Mouse (Mus musculus) thymus, adult 2 months (tissue): ENCODE results near the gene Gm13871. TPM values are rescaled to one million over a fixed set of nuclear protein-coding genes. Genes with fewer than 3 reads are reported as not detected.
"Not testable (repeated sequence)": the region's sequence is repeated elsewhere in the genome, so short reads cannot be mapped to it uniquely, and the experiment has no call there.

ENCODE experiments used
- DNase-seq: peaks from one replicate; pipeline ENCODE4 v3.0.0; 2021
- H3K27ac ChIP-seq: fragments of 200-500 bp; 2 replicates; pipeline ENCODE4 v1.5.1; 2012; ENCODE audit warnings: low read length, control low read depth; ENCODE audit not compliant: control insufficient read depth, insufficient read depth
- H3K27me3 ChIP-seq: fragments of 200-500 bp; 2 replicates; pipeline ENCODE4 v1.6.1; 2012; ENCODE audit warnings: mild to moderate bottlenecking, low read length, moderate library complexity, mixed read lengths; ENCODE audit not compliant: control insufficient read depth, insufficient read depth
- H3K36me3 ChIP-seq: fragments of 200-500 bp; 2 replicates; pipeline ENCODE4 v1.6.1; 2012; ENCODE audit warnings: mild to moderate bottlenecking, low read length, moderate library complexity; ENCODE audit not compliant: control insufficient read depth, insufficient read depth
- H3K4me1 ChIP-seq: fragments of 200-500 bp; replicated peaks from 2 replicates; pipeline ENCODE4 v1.6.1; 2012; ENCODE audit warnings: low read length; ENCODE audit not compliant: control insufficient read depth, insufficient read depth
- H3K4me3 ChIP-seq: fragments of 200-500 bp; 2 replicates; pipeline ENCODE4 v1.5.1; 2012; ENCODE audit warnings: mild to moderate bottlenecking, low read length, control low read depth, moderate library complexity; ENCODE audit not compliant: control insufficient read depth, insufficient read depth
- CTCF ChIP-seq: fragments of 200-500 bp; IDR thresholded peaks from 2 replicates; pipeline ENCODE4 v1.5.1; 2012; ENCODE audit warnings: mild to moderate bottlenecking, control low read depth, low read length, moderate library complexity, borderline replicate concordance; ENCODE audit not compliant: control insufficient read depth, poor library complexity, insufficient read depth; ENCODE audit errors: extremely low read depth
- POLR2A ChIP-seq: fragments of 200-500 bp; IDR thresholded peaks from 2 replicates; pipeline ENCODE4 v1.6.1; 2012; ENCODE audit warnings: mild to moderate bottlenecking, low read length, control low read depth, moderate library complexity; ENCODE audit not compliant: control insufficient read depth, poor library complexity, insufficient read depth; ENCODE audit errors: extremely low read depth
- WGBS: fragments of 180-500 bp; shearing (Covaris S2); methylation state at CpG from one replicate; pipeline ENCODE4 v1.1.7; 2018; 5-methylcytosine and 5-hydroxymethylcytosine counted together
- polyA plus RNA-seq: library from polyadenylated mRNA; depleted of rRNA; stranded (reverse); fragments of >200 nt; gene quantifications from 2 replicates; pipeline ENCODE4 v1.2.3, GENCODE M21; 2012; rRNA removed

Gm13871 gene
- polyA plus RNA-seq: not detected in 2 replicates

- WGBS: no CpG with 5 or more reads among the region's 4 CpGs
Measured at GRCm38 (mm10) chr4:73905853-73906252, at the start of gene Gm13871. Gene Gm13871 (minus strand): TSS chr4:73905953.

GRCm38 (mm10) chr4:73950375-73950896, 44.7 kb upstream of the Gm13871 start, which contains the start of gene 2310002L09Rik:
Gene 2310002L09Rik (minus strand): TSS chr4:73950846.
- DNase-seq: no peak
- H3K27me3 ChIP-seq: no peaks in the 10 kb centered on the region

More at GRCm38 (mm10) chr4:73905853-73906252, at the start of gene Gm13871:
- not testable (repeated sequence) for H3K27ac ChIP-seq, H3K36me3 ChIP-seq, H3K4me3 ChIP-seq, H3K4me1 ChIP-seq, DNase-seq, H3K27me3 ChIP-seq

GRCm38 (mm10) chr4:73920660-73921059, 14.9 kb upstream of the Gm13871 start, which contains the start of gene Gm11756:
Gene Gm11756 (minus strand): TSS chr4:73920760.
- H3K27me3 ChIP-seq, H3K36me3 ChIP-seq, H3K27ac ChIP-seq, H3K4me1 ChIP-seq, DNase-seq, H3K4me3 ChIP-seq: not testable (repeated sequence)
- 90% methylated on average over 6 of the region's 6 CpGs for WGBS

More at GRCm38 (mm10) chr4:73950375-73950896, 44.7 kb upstream of the Gm13871 start, which contains the start of gene 2310002L09Rik:
- H3K4me1 ChIP-seq: no peaks in the 10 kb centered on the region
- H3K27ac ChIP-seq: no peak within 1 kb of the TSS
- TF ChIP-seq POLR2A (no peak), CTCF (no peak)
- H3K36me3 ChIP-seq: no peaks in the 10 kb centered on the region
- 89% methylated on average over 8 of the region's 8 CpGs for WGBS
- H3K4me3 ChIP-seq: no peak within 1 kb of the TSS

GRCm38 (mm10) chr4:73891012-73891411, 14.7 kb downstream of the Gm13871 start, which contains the start of gene Gm11757:
Gene Gm11757 (minus strand): TSS chr4:73891112.
- no CpG with 5 or more reads among the region's 4 CpGs for WGBS
- H3K4me1 ChIP-seq, H3K27me3 ChIP-seq, DNase-seq, H3K27ac ChIP-seq, H3K36me3 ChIP-seq, H3K4me3 ChIP-seq: not testable (repeated sequence)

GRCm38 (mm10) chr4:73876166-73876565, 29.6 kb downstream of the Gm13871 start, which contains the start of gene Gm11758:
Gene Gm11758 (minus strand): TSS chr4:73876266.
- H3K4me3 ChIP-seq, H3K27me3 ChIP-seq, DNase-seq, H3K27ac ChIP-seq, H3K4me1 ChIP-seq, H3K36me3 ChIP-seq: not testable (repeated sequence)
- no CpG with 5 or more reads among the region's 4 CpGs for WGBS

Other genes with a start within 250 kb of the Gm13871 start
- not detected in 2 replicates for gene Gm11239, start 237.6 kb downstream of the Gm13871 start, polyA plus RNA-seq
- not detected in 2 replicates for gene Gm428, start 222.4 kb downstream of the Gm13871 start, polyA plus RNA-seq
- gene Rasef, start 115.0 kb downstream of the Gm13871 start, polyA plus RNA-seq: 0.77 and 1.1 TPM in 2 replicates
- gene Gm11758, start 29.7 kb downstream of the Gm13871 start, polyA plus RNA-seq: not detected in 2 replicates
- not detected in 2 replicates for gene Gm11757, start 14.8 kb downstream of the Gm13871 start, polyA plus RNA-seq
- not detected in 2 replicates for gene Gm11756, start 14.8 kb upstream of the Gm13871 start, polyA plus RNA-seq
- 0.32 TPM in 1 of 2 replicates, not detected in the other for gene 2310002L09Rik, start 44.9 kb upstream of the Gm13871 start, polyA plus RNA-seq
- 0.06 TPM in 1 of 2 replicates, not detected in the other for gene Frmd3, start 107.5 kb upstream of the Gm13871 start, polyA plus RNA-seq